Mouse (Mus musculus): Measurements from ENCODE around the gene Agap1. TPM values are rescaled to one million over a fixed set of nuclear protein-coding genes. Genes with fewer than 3 reads are reported as not detected.

Gene Agap1
- polyA plus RNA-seq, 1 experiment: 4.3 TPM

- H3K36me3 ChIP-seq (ENCODE audit: control insufficient read depth, insufficient read depth, low read length): no peaks in the 10 kb centered on the region
- H3K4me1 ChIP-seq (replicated peaks; ENCODE audit: control insufficient read depth, insufficient read depth, low read length): no peaks in the 10 kb centered on the region
- TF ChIP-seq POLR2A (IDR thresholded peaks at IDR 0.05; ENCODE audit: control insufficient read depth, extremely low read depth, insufficient read depth, low read length, poor library complexity) (no peak), CTCF (IDR thresholded peaks at IDR 0.05; ENCODE audit: borderline replicate concordance, control insufficient read depth, extremely low read depth, insufficient read depth, low read length, poor library complexity) (no peak)
- H3K27ac ChIP-seq (ENCODE audit: control insufficient read depth, insufficient read depth, low read length): no peak overlapping the region
- no peak for DNase-seq
- H3K4me3 ChIP-seq (ENCODE audit: control insufficient read depth, insufficient read depth, low read length): no peak overlapping the region
- H3K27me3 ChIP-seq (ENCODE audit: control insufficient read depth, insufficient read depth, low read length): no peaks in the 10 kb centered on the region
- WGBS: 94% methylated on average over 5 of the region's 5 CpGs
Observed at GRCm38 (mm10) chr1:89694916-89695315, 240.3 kb downstream of the Agap1 start.

GRCm38 (mm10) chr1:89697241-89697640 lies 242.6 kb downstream of the Agap1 start:
- Histone ChIP-seq H3K4me3 (ENCODE audit: control insufficient read depth, insufficient read depth, low read length) (no peak overlapping the region), H3K27ac (ENCODE audit: control insufficient read depth, insufficient read depth, low read length) (no peak overlapping the region), H3K4me1 (replicated peaks; ENCODE audit: control insufficient read depth, insufficient read depth, low read length) (no peaks in the 10 kb centered on the region), H3K27me3 (ENCODE audit: control insufficient read depth, insufficient read depth, low read length) (no peaks in the 10 kb centered on the region), H3K36me3 (ENCODE audit: control insufficient read depth, insufficient read depth, low read length) (no peaks in the 10 kb centered on the region)
- WGBS: 84% methylated on average over 2 of the region's 2 CpGs
- no peak for TF ChIP-seq POLR2A (IDR thresholded peaks at IDR 0.05; ENCODE audit: control insufficient read depth, extremely low read depth, insufficient read depth, low read length, poor library complexity)
- TF ChIP-seq CTCF (IDR thresholded peaks at IDR 0.05; ENCODE audit: borderline replicate concordance, control insufficient read depth, extremely low read depth, insufficient read depth, low read length, poor library complexity): no peak
- no peak for DNase-seq

GRCm38 (mm10) chr1:89700166-89700565 lies 245.6 kb downstream of the Agap1 start:
- Histone ChIP-seq H3K27ac (ENCODE audit: control insufficient read depth, insufficient read depth, low read length) (no peak overlapping the region), H3K36me3 (ENCODE audit: control insufficient read depth, insufficient read depth, low read length) (no peaks in the 10 kb centered on the region), H3K27me3 (ENCODE audit: control insufficient read depth, insufficient read depth, low read length) (no peaks in the 10 kb centered on the region), H3K4me1 (replicated peaks; ENCODE audit: control insufficient read depth, insufficient read depth, low read length) (no peaks in the 10 kb centered on the region), H3K4me3 (ENCODE audit: control insufficient read depth, insufficient read depth, low read length) (no peak overlapping the region)
- no peak for TF ChIP-seq POLR2A (IDR thresholded peaks at IDR 0.05; ENCODE audit: control insufficient read depth, extremely low read depth, insufficient read depth, low read length, poor library complexity)
- no peak for TF ChIP-seq CTCF (IDR thresholded peaks at IDR 0.05; ENCODE audit: borderline replicate concordance, control insufficient read depth, extremely low read depth, insufficient read depth, low read length, poor library complexity)
- 90% methylated on average over 9 of the region's 9 CpGs for WGBS
- DNase-seq: no peak

- DNase-seq: no peak
- TF ChIP-seq CTCF (IDR thresholded peaks at IDR 0.05; ENCODE audit: borderline replicate concordance, control insufficient read depth, extremely low read depth, insufficient read depth, low read length, poor library complexity) (no peak), POLR2A (IDR thresholded peaks at IDR 0.05; ENCODE audit: control insufficient read depth, extremely low read depth, insufficient read depth, low read length, poor library complexity) (no peak)
- Histone ChIP-seq H3K27me3 (ENCODE audit: control insufficient read depth, insufficient read depth, low read length) (no peaks in the 10 kb centered on the region), H3K4me3 (ENCODE audit: control insufficient read depth, insufficient read depth, low read length) (no peak overlapping the region), H3K36me3 (ENCODE audit: control insufficient read depth, insufficient read depth, low read length) (no peaks in the 10 kb centered on the region), H3K27ac (ENCODE audit: control insufficient read depth, insufficient read depth, low read length) (no peak overlapping the region), H3K4me1 (replicated peaks; ENCODE audit: control insufficient read depth, insufficient read depth, low read length) (no peaks in the 10 kb centered on the region)
- 94% methylated on average over 5 of the region's 5 CpGs for WGBS
Observed at GRCm38 (mm10) chr1:89701162-89701730, 246.6 kb downstream of the Agap1 start.

- H3K4me1 ChIP-seq (replicated peaks; ENCODE audit: control insufficient read depth, insufficient read depth, low read length): no peaks in the 10 kb centered on the region
- H3K36me3 ChIP-seq (ENCODE audit: control insufficient read depth, insufficient read depth, low read length): no peaks in the 10 kb centered on the region
- WGBS: 91% methylated on average over 13 of the region's 13 CpGs
- H3K27me3 ChIP-seq (ENCODE audit: control insufficient read depth, insufficient read depth, low read length): no peaks in the 10 kb centered on the region
- DNase-seq: no peak
- H3K4me3 ChIP-seq (ENCODE audit: control insufficient read depth, insufficient read depth, low read length): no peak overlapping the region
- H3K27ac ChIP-seq (ENCODE audit: control insufficient read depth, insufficient read depth, low read length): no peak overlapping the region
- no peak for TF ChIP-seq CTCF (IDR thresholded peaks at IDR 0.05; ENCODE audit: borderline replicate concordance, control insufficient read depth, extremely low read depth, insufficient read depth, low read length, poor library complexity)
Observed at GRCm38 (mm10) chr1:89703294-89703693, 248.7 kb downstream of the Agap1 start.

- Histone ChIP-seq H3K27ac (ENCODE audit: control insufficient read depth, insufficient read depth, low read length) (no peak overlapping the region), H3K36me3 (ENCODE audit: control insufficient read depth, insufficient read depth, low read length) (no peaks in the 10 kb centered on the region), H3K27me3 (ENCODE audit: control insufficient read depth, insufficient read depth, low read length) (no peaks in the 10 kb centered on the region), H3K4me3 (ENCODE audit: control insufficient read depth, insufficient read depth, low read length) (no peak overlapping the region), H3K4me1 (replicated peaks; ENCODE audit: control insufficient read depth, insufficient read depth, low read length) (no peaks in the 10 kb centered on the region)
- WGBS: 93% methylated on average over 6 of the region's 6 CpGs
- no peak for DNase-seq
- TF ChIP-seq CTCF (IDR thresholded peaks at IDR 0.05; ENCODE audit: borderline replicate concordance, control insufficient read depth, extremely low read depth, insufficient read depth, low read length, poor library complexity): no peak
- TF ChIP-seq POLR2A (IDR thresholded peaks at IDR 0.05; ENCODE audit: control insufficient read depth, extremely low read depth, insufficient read depth, low read length, poor library complexity): no peak
Observed at GRCm38 (mm10) chr1:89705670-89706069, 251.1 kb downstream of the Agap1 start.

GRCm38 (mm10) chr1:89706862-89707261 lies 252.3 kb downstream of the Agap1 start:
- H3K27ac ChIP-seq (ENCODE audit: control insufficient read depth, insufficient read depth, low read length): no peak overlapping the region
- WGBS: 71% methylated on average over 2 of the region's 2 CpGs
- H3K4me3 ChIP-seq (ENCODE audit: control insufficient read depth, insufficient read depth, low read length): no peak overlapping the region
- no peaks in the 10 kb centered on the region for H3K36me3 ChIP-seq (ENCODE audit: control insufficient read depth, insufficient read depth, low read length)
- H3K27me3 ChIP-seq (ENCODE audit: control insufficient read depth, insufficient read depth, low read length): no peaks in the 10 kb centered on the region
- no peaks in the 10 kb centered on the region for H3K4me1 ChIP-seq (replicated peaks; ENCODE audit: control insufficient read depth, insufficient read depth, low read length)
- no peak for TF ChIP-seq CTCF (IDR thresholded peaks at IDR 0.05; ENCODE audit: borderline replicate concordance, control insufficient read depth, extremely low read depth, insufficient read depth, low read length, poor library complexity)
- TF ChIP-seq POLR2A (IDR thresholded peaks at IDR 0.05; ENCODE audit: control insufficient read depth, extremely low read depth, insufficient read depth, low read length, poor library complexity): no peak
- DNase-seq: no peak

All from thymus, adult 2 months (tissue).